ENCODE assay signal across 9 mouse cellular contexts in the genomic region with DNA sequence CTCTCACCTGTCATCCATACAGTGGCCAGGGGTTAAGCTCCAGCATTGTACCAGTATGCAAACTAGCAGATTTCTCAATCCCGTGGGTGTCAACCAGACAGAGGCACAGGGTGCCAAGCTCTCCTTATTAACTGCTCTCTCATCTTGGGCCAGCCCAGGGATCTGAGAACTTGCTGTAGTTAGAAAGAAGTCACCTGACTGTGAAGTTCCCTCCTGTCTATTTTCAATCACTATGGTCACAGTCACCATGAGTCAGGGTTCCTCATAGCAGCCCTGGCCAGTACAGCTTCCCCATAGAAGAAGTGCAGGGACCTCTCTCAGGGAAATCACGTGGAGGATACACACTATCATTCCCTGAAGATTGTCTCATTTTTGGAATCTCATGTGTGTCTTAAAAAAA.
DNase-seq lines count a peak whose midpoint lies in the region; ATAC-seq lines count a peak whose summit lies in the region.
"Had no signal": no experiment of that assay in that cellular context is flagged by ENCODE, and none has a peak within 500 bp of the region (broad histone marks: within the 10 kb centered on the region; RNA-seq: fewer than 3 reads in every experiment).

No protein-coding gene starts in this region.

- no peak for ATAC-seq in kidney, embryonic 15.5 days (replicated peaks; ENCODE audit: low FRiP score)
- ATAC-seq in liver, embryonic 16.5 days (ENCODE audit: low read depth), result peak; percentile 57

- no peak overlapping the region for H3K4me2 ChIP-seq in kidney, embryonic 15.5 days
- no peak overlapping the region for H3K4me2 ChIP-seq in liver, embryonic 16.5 days (ENCODE audit: low read depth, low read length)

- peaks cover 52% of the 10 kb centered on the region for H3K4me1 ChIP-seq in kidney, embryonic 15.5 days
- H3K4me1 ChIP-seq in brown adipose tissue, adult 24 weeks (ENCODE audit: control insufficient read depth, insufficient read depth, insufficient read length, low read length), result peaks cover 15% of the 10 kb centered on the region
- H3K4me1 ChIP-seq in liver, embryonic 16.5 days (ENCODE audit: control insufficient read depth, low read depth, low read length), result peaks cover 44% of the 10 kb centered on the region

- no peak overlapping the region for H3K9ac ChIP-seq in kidney, embryonic 15.5 days
- H3K9ac ChIP-seq in liver, embryonic 16.5 days (ENCODE audit: low read depth, low read length), result no peak overlapping the region

- peak; percentile 42 to 75 for DNase-seq in adrenal gland, adult (ENCODE audit: inconsistent age in 2 of 2, low spot score in 1 of 2)
- no peak for DNase-seq in adrenal gland, postnatal 4 days (ENCODE audit: low spot score in 2 of 2)
- peak; percentile 64 for DNase-seq in kidney, adult 9 months
- no peak for DNase-seq in retina, postnatal 1 day
- DNase-seq in left cerebral cortex, adult 11 months (ENCODE audit: low spot score), result no peak

- H3K4me3 ChIP-seq in kidney, embryonic 15.5 days (replicated peaks), result no peak overlapping the region
- no peak overlapping the region for H3K4me3 ChIP-seq in brown adipose tissue, adult 24 weeks (ENCODE audit: insufficient read depth, low read depth, low read length)
- no peak overlapping the region for H3K4me3 ChIP-seq in liver, embryonic 16.5 days (ENCODE audit: low read depth, low read length)
- H3K4me3 ChIP-seq: heart, adult 2 months had no signal

- H3K27me3 ChIP-seq in kidney, embryonic 15.5 days, result no peaks in the 10 kb centered on the region
- no peaks in the 10 kb centered on the region for H3K27me3 ChIP-seq in liver, embryonic 16.5 days (ENCODE audit: control insufficient read depth, insufficient read depth, low read depth, low read length)

- H3K9me3 ChIP-seq in kidney, embryonic 15.5 days (replicated peaks), result no peaks in the 10 kb centered on the region
- no peaks in the 10 kb centered on the region for H3K9me3 ChIP-seq in liver, embryonic 16.5 days (replicated peaks; ENCODE audit: control insufficient read depth, low read length)

- H3K36me3 ChIP-seq in kidney, embryonic 15.5 days, result no peaks in the 10 kb centered on the region; the same call in 1 of the 2 replicates
- H3K36me3 ChIP-seq in liver, embryonic 16.5 days (ENCODE audit: control insufficient read depth, insufficient read depth), result no peaks in the 10 kb centered on the region

- H3K27ac ChIP-seq in kidney, embryonic 15.5 days, result no peak overlapping the region
- peak overlapping the region; percentile 4; the same call in 1 of the 2 replicates for H3K27ac ChIP-seq in brown adipose tissue, adult 24 weeks (replicated peaks; ENCODE audit: low read depth, low read length)
- no peak overlapping the region for H3K27ac ChIP-seq in liver, embryonic 16.5 days (ENCODE audit: low read length)

- 58% methylated on average over 2 of the region's 2 CpGs for WGBS in kidney, embryonic 15.5 days
- WGBS in liver, embryonic 16.5 days (ENCODE audit: insufficient replicate concordance), result 25% methylated on average over 2 of the region's 2 CpGs

Comparison
In these comparisons a context has a peak if more than half of its experiments do, and no peak if none do; other contexts are left out.
1. DNase-seq: peak in adrenal gland, adult (2 of 2) and kidney, adult 9 months (single experiment); none in adrenal gland, postnatal 4 days (0 of 2), retina, postnatal 1 day (single experiment) and left cerebral cortex, adult 11 months (single experiment).